In the genomic region with DNA sequence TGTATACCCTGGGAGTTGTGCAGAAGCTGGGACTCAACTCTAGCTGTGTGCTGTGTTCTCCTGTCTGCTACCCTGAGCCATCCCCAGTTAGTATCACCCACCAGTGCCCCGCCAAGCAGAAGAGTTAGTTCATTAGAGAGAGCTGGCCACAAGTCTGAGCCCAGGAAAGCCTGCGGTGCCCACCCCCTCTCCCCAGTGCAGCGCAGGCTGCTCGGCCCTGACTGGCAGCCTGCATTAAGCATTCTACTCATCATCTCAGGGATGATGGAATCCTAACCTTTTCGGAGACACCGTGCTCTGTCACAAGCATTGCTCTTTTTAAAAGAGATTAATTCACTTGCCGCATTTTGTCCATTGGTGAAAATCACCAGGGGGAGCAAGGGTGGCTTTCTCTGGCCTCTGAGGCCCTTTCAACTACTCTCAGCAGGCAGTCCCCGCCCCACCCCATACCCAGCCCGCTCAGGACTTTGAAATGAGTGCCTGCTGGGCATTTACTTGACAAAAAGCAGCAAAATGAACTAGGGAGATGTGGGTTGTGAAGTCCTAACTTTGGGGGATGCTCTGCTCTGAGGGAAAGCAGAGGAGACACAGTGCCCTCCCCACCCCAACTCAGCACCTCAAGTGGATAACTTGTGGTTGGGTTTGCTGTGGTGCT, we compare ENCODE assay signal across 14 mouse cellular contexts. TPM values are rescaled to one million over a fixed set of nuclear protein-coding genes. Genes with fewer than 3 reads are reported as not detected.
DNase-seq lines count a peak whose midpoint lies in the region; ATAC-seq lines count a peak whose summit lies in the region.
"Had no signal": no experiment of that assay in that cellular context is flagged by ENCODE, and none has a peak within 500 bp of the region (broad histone marks: within the 10 kb centered on the region; RNA-seq: fewer than 3 reads in every experiment).

No protein-coding gene starts in this region.

- no peaks in the 10 kb centered on the region for H3K27me3 ChIP-seq in neural tube, embryonic 11.5 days (ENCODE audit: control insufficient read depth, insufficient read depth, low read length)
- no peaks in the 10 kb centered on the region; the same call in 1 of the 2 replicates for H3K27me3 ChIP-seq in hindbrain, embryonic 10.5 days (ENCODE audit: insufficient read depth, poor library complexity, severe bottlenecking)
- 0 out of 2 replicates have a peak, but pooled peaks cover 2% of the 10 kb centered on the region for H3K27me3 ChIP-seq in midbrain, embryonic 12.5 days
- H3K27me3 ChIP-seq: limb, embryonic 12.5 days had no signal

- no peak overlapping the region for H3K27ac ChIP-seq in neural tube, embryonic 11.5 days (ENCODE audit: low read depth, low read length)
- H3K27ac ChIP-seq in hindbrain, embryonic 10.5 days: peak overlapping the region; percentile 36
- H3K27ac ChIP-seq in midbrain, embryonic 12.5 days (replicated peaks): 0 out of 2 replicates have a peak overlapping the region, but pooled peaks have one; percentile 21
- H3K27ac ChIP-seq: limb, embryonic 12.5 days had no signal

- no peak overlapping the region for H3K9ac ChIP-seq in neural tube, embryonic 11.5 days (ENCODE audit: low read length)
- H3K9ac ChIP-seq in midbrain, embryonic 12.5 days (replicated peaks): no peak overlapping the region
- H3K9ac ChIP-seq: limb, embryonic 12.5 days; lung, embryonic 14.5 days had no signal

- no peak for DNase-seq in neural tube, embryonic 11.5 days (ENCODE audit: low spot score)
- DNase-seq in neural tube, embryonic 10.5 days (ENCODE audit: extremely low spot score, low spot score): no peak
- no peak for DNase-seq in hindbrain, embryonic 10.5 days (ENCODE audit: low spot score)
- no peak for DNase-seq in layer of hippocampus, adult 9-11 months
- DNase-seq in lung, postnatal 25 days (ENCODE audit: low spot score): no peak
- DNase-seq in left cerebral cortex, adult 8-10 months (ENCODE audit: low spot score in 2 of 2): no peak
- no peak for DNase-seq in gastrocnemius, postnatal 4 days (ENCODE audit: low spot score in 2 of 2)
- DNase-seq: cerebellum, adult 2 months; kidney, adult 11 months; kidney, postnatal 25 days; layer of hippocampus, postnatal 36 days; lung, embryonic 14.5 days had no signal

- no peak overlapping the region for H3K4me2 ChIP-seq in neural tube, embryonic 11.5 days (ENCODE audit: low read depth)
- peak overlapping the region; percentile 23 for H3K4me2 ChIP-seq in midbrain, embryonic 12.5 days (replicated peaks)
- H3K4me2 ChIP-seq: limb, embryonic 12.5 days; lung, embryonic 14.5 days had no signal

- H3K4me1 ChIP-seq in neural tube, embryonic 11.5 days (ENCODE audit: control insufficient read depth, insufficient read depth, low read length): 0 out of 2 replicates have a peak, but pooled peaks cover 2% of the 10 kb centered on the region
- H3K4me1 ChIP-seq in hindbrain, embryonic 10.5 days (replicated peaks): peaks cover 48% of the 10 kb centered on the region
- H3K4me1 ChIP-seq in midbrain, embryonic 12.5 days: peaks cover 32% of the 10 kb centered on the region

- no peaks in the 10 kb centered on the region for H3K36me3 ChIP-seq in neural tube, embryonic 11.5 days (ENCODE audit: control insufficient read depth, insufficient read depth, low read length)
- peaks cover 20% of the 10 kb centered on the region for H3K36me3 ChIP-seq in hindbrain, embryonic 10.5 days
- H3K36me3 ChIP-seq in midbrain, embryonic 12.5 days: 0 out of 2 replicates have a peak, but pooled peaks cover 5% of the 10 kb centered on the region

- H3K4me3 ChIP-seq in neural tube, embryonic 11.5 days (ENCODE audit: low read depth, low read length): no peak overlapping the region
- H3K4me3 ChIP-seq in hindbrain, embryonic 10.5 days: 0 out of 2 replicates have a peak overlapping the region, but pooled peaks have one; percentile 9
- H3K4me3 ChIP-seq in midbrain, embryonic 12.5 days: no peak overlapping the region
- H3K4me3 ChIP-seq: limb, embryonic 12.5 days had no signal

- ATAC-seq in neural tube, embryonic 11.5 days (ENCODE audit: insufficient read depth, low FRiP score, low TSS enrichment): peak; percentile 58; the same call in 1 of the 2 replicates
- peak; percentile 61; the same call in 1 of the 2 replicates for ATAC-seq in midbrain, embryonic 12.5 days (ENCODE audit: low FRiP score, low read depth)

- 19% methylated on average over 9 of the region's 9 CpGs for WGBS in neural tube, embryonic 11.5 days
- WGBS in hindbrain, embryonic 10.5 days: 16% methylated on average over 9 of the region's 9 CpGs
- 8% methylated on average over 9 of the region's 9 CpGs for WGBS in midbrain, embryonic 12.5 days

- no peaks in the 10 kb centered on the region for H3K9me3 ChIP-seq in neural tube, embryonic 11.5 days (ENCODE audit: control insufficient read depth, low read length)
- H3K9me3 ChIP-seq in hindbrain, embryonic 10.5 days: no peaks in the 10 kb centered on the region
- H3K9me3 ChIP-seq in midbrain, embryonic 12.5 days: no peaks in the 10 kb centered on the region
- H3K9me3 ChIP-seq: limb, embryonic 12.5 days had no signal

RNA-seq across cellular contexts. Expression of a gene that starts 20.7 kb away (rescaled TPM):
- 37.1 and 41.4 TPM in 2 replicates for polyA plus RNA-seq in neural tube, embryonic 11.5 days (2014; fragmentation: Nextera tagmentation; extraction: Ambion mirVana)
- 45.0 and 54.9 TPM in 2 replicates for polyA plus RNA-seq in hindbrain, embryonic 10.5 days (2016; fragmentation: Nextera tagmentation; extraction: Ambion mirVana)
- 42.3 and 42.4 TPM in 2 replicates for polyA plus RNA-seq in midbrain, embryonic 12.5 days (2016; fragmentation: Nextera tagmentation; extraction: Ambion mirVana)
- 10 to 100 TPM; 50.4 to 57.6 (median 54.6) TPM for total RNA-seq in left cerebral cortex, adult 8-10 months (2022)
- 10 to 100 TPM; 33.7 to 33.9 TPM for total RNA-seq in gastrocnemius, postnatal 4 days (2021)
